Mouse (Mus musculus) small intestine, adult 2 months (tissue): ENCODE results near the gene Pum2.
"Not testable (repeated sequence)": the region's sequence is repeated elsewhere in the genome, so short reads cannot be mapped to it uniquely, and the experiment has no call there.

Source experiments
- CTCF ChIP-seq: fragments of 200-500 bp; IDR thresholded peaks from 2 replicates; pipeline ENCODE4 v1.5.1; 2012; ENCODE audit warnings: low read depth, mild to moderate bottlenecking, control low read depth, inconsistent platforms, low read length, moderate library complexity, mixed read lengths; ENCODE audit not compliant: insufficient replicate concordance, insufficient read length; ENCODE audit errors: extremely low read depth
- POLR2A ChIP-seq: fragments of 200-500 bp; IDR thresholded peaks from 2 replicates; pipeline ENCODE4 v1.6.1; 2012; ENCODE audit warnings: low read depth, mild to moderate bottlenecking, control low read depth, inconsistent platforms, low read length, moderate library complexity

DNA sequence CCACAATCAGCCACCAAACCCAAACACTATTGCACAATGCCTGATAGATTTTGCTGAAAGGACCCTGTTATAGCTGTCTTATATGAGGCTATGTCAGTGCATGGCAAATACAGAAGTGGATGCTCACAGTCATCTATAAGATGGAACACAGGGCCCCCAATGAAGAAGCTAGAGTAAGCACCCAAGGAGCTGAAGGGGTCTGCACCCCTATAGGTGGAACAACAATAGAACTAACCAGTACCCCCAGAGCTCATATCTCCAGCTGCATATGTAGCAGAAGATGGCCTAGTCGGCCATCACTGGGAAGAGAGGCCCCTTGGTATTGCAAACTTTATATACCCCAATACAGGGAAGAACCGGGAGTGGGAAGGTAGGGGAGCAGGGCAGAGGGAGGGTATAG lies 33.7 kb upstream of the Pum2 start:
- TF ChIP-seq CTCF, POLR2A: not testable (repeated sequence)
